Mouse (Mus musculus) kidney, postnatal 0 days (tissue): Measurements from ENCODE around the gene Lrrc4b. TPM values are rescaled to one million over a fixed set of nuclear protein-coding genes. Genes with fewer than 3 reads are reported as not detected.

Experiments used
- ATAC-seq: fragments of 200-750 bp; cut with Nextera tagmentation; replicated peaks from 2 replicates; pipeline ENCODE4 v1.8.0; 2017; ENCODE audit warnings: low read depth, moderate number of reproducible peaks, moderate TSS enrichment, moderate library complexity; ENCODE audit not compliant: low FRiP score
- DNase-seq: peaks from one replicate; pipeline ENCODE4 v3.0.0-alpha.2; 2016; ENCODE audit warnings: low spot score
- H3K27ac ChIP-seq: fragments of 300-500 bp; sonication (generic); 2 replicates; pipeline ENCODE4 v1.5.1; 2014; ENCODE audit warnings: mild to moderate bottlenecking
- H3K27me3 ChIP-seq: fragments of 300-500 bp; sonication (generic); 2 replicates; pipeline ENCODE4 v1.6.1; 2014; ENCODE audit warnings: low read length, mixed read lengths; ENCODE audit not compliant: insufficient read depth
- H3K36me3 ChIP-seq: fragments of 300-500 bp; sonication (generic); 2 replicates; pipeline ENCODE4 v1.6.1; 2014; ENCODE audit warnings: low read length, mixed read lengths; ENCODE audit not compliant: insufficient read depth
- H3K4me1 ChIP-seq: fragments of 300-500 bp; sonication (generic); replicated peaks from 2 replicates; pipeline ENCODE4 v1.6.1; 2014; ENCODE audit warnings: antibody characterized with exemption, low read length, mixed read lengths; ENCODE audit not compliant: insufficient read depth
- H3K4me2 ChIP-seq: fragments of 300-500 bp; sonication (generic); 2 replicates; pipeline ENCODE4 v1.6.1; 2014; ENCODE audit warnings: mild to moderate bottlenecking, low read length, moderate library complexity, mixed read lengths
- H3K4me3 ChIP-seq: fragments of 300-500 bp; sonication (generic); replicated peaks from 2 replicates; pipeline ENCODE4 v1.5.1; 2014; ENCODE audit warnings: low read depth, low read length
- H3K9ac ChIP-seq: fragments of 300-500 bp; sonication (generic); 2 replicates; pipeline ENCODE4 v1.6.1; 2014; ENCODE audit warnings: low read depth, low read length
- H3K9me3 ChIP-seq: fragments of 300-500 bp; sonication (generic); replicated peaks from 2 replicates; pipeline ENCODE4 v1.6.1; 2016; ENCODE audit warnings: low read length, inconsistent platforms, mixed read lengths
- CTCF ChIP-seq: IDR thresholded peaks from 2 replicates; pipeline ENCODE4 v1.5.1; 2016; ENCODE audit warnings: antibody characterized with exemption, low read depth, mild to moderate bottlenecking, moderate library complexity
- WGBS: fragments of 180-500 bp; shearing (Covaris S2); extraction: QIAGEN DNeasy Blood & Tissue Kit; methylation state at CpG from one replicate; pipeline ENCODE4 v1.1.7; 2014; 5-methylcytosine and 5-hydroxymethylcytosine counted together
- polyA plus RNA-seq: library from polyadenylated mRNA; unstranded; fragments of >200 nt; fragmentation: Nextera tagmentation; extraction: Ambion mirVana; gene quantifications from 2 replicates; pipeline ENCODE4 v1.2.1, GENCODE M21; 2015

The Lrrc4b gene
- polyA plus RNA-seq, 1 experiment from 2014 or later: 0.26 TPM

DNA sequence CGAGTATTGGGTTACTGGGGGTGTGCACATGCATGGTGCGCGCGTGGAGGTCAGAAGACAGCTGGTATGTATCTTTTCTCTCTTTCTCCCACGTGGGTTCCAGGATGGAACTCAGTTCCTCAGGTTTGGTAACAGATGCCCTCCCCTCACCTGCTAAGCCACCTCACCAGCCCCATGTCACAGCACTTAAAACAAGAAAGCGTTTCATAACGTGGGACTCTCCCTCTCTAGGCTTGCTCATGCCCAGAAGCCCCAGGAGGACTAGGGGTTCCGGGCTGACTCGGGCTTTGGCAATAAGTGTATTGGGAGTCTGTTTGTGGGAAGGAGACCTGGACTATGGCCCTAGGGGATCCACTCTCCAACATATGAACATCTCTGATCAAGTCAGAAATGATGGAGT, 5.3 kb downstream of the Lrrc4b start:
- DNase-seq (no peak), ATAC-seq (no peak)
- Histone ChIP-seq H3K27ac (no peak overlapping the region), H3K27me3 (peaks cover 14% of the 10 kb centered on the region; the same call in 1 of the 2 replicates), H3K9ac (no peak overlapping the region), H3K9me3 (no peaks in the 10 kb centered on the region), H3K4me2 (no peak overlapping the region), H3K36me3 (no peaks in the 10 kb centered on the region), H3K4me3 (no peak overlapping the region), H3K4me1 (no peaks in the 10 kb centered on the region; the same call in none of the 2 replicates)
- WGBS: 41% methylated on average over 9 of the region's 9 CpGs
- no peak for TF ChIP-seq CTCF

GRCm38 (mm10) chr7:44435796-44436195, 7.0 kb downstream of the Lrrc4b start:
- no peak overlapping the region for H3K9ac ChIP-seq
- H3K4me3 ChIP-seq: no peak overlapping the region
- DNase-seq: no peak
- no peak for TF ChIP-seq CTCF
- no peaks in the 10 kb centered on the region for H3K9me3 ChIP-seq
- peaks cover 16% of the 10 kb centered on the region; the same call in 1 of the 2 replicates for H3K27me3 ChIP-seq
- no peaks in the 10 kb centered on the region for H3K4me1 ChIP-seq
- ATAC-seq: no peak
- no peaks in the 10 kb centered on the region for H3K36me3 ChIP-seq
- 67% methylated on average over 5 of the region's 5 CpGs for WGBS
- no peak overlapping the region for H3K4me2 ChIP-seq
- no peak overlapping the region for H3K27ac ChIP-seq

DNA sequence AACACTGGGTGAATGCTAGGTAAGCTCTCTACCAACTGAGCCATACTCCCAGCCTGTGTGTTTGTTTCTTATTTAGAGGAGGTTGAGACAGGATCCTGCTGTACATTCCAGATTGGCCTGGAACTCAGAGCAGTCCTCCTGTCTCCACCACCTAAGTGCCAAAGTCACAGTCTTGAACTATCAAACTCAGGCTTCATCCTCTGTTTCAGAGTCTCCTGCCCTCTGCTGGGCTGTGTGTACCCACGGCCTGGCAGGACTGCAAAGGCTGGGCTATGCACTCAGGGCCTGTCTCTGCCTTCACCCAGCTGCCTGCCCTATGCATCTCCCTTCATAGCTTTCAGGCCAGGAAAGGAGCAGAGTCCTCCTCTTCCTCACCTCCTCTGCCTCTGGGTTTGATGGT, 7.4 kb downstream of the Lrrc4b start:
- DNase-seq: no peak
- peaks cover 20% of the 10 kb centered on the region; the same call in 1 of the 2 replicates for H3K27me3 ChIP-seq
- peak; percentile 43 for TF ChIP-seq CTCF

GRCm38 (mm10) chr7:44437188-44437587, 8.4 kb downstream of the Lrrc4b start:
- no peak overlapping the region for H3K4me2 ChIP-seq
- H3K27me3 ChIP-seq: peaks cover 25% of the 10 kb centered on the region; the same call in 1 of the 2 replicates
- H3K27ac ChIP-seq: no peak overlapping the region
- ATAC-seq: no peak
- H3K4me3 ChIP-seq: no peak overlapping the region
- TF ChIP-seq CTCF: no peak
- H3K9ac ChIP-seq: no peak overlapping the region
- no peaks in the 10 kb centered on the region for H3K4me1 ChIP-seq
- H3K9me3 ChIP-seq: no peaks in the 10 kb centered on the region
- 74% methylated on average over 1 of the region's 1 CpGs for WGBS
- no peaks in the 10 kb centered on the region for H3K36me3 ChIP-seq
- DNase-seq: no peak

More for the DNA sequence above, 7.4 kb downstream of the Lrrc4b start:
- Histone ChIP-seq H3K9ac (no peak overlapping the region), H3K36me3 (no peaks in the 10 kb centered on the region), H3K4me3 (no peak overlapping the region), H3K4me1 (no peaks in the 10 kb centered on the region), H3K27ac (no peak overlapping the region), H3K9me3 (no peaks in the 10 kb centered on the region), H3K4me2 (no peak overlapping the region)
- WGBS: 10% methylated on average over 1 of the region's 1 CpGs
- no peak for ATAC-seq

DNA sequence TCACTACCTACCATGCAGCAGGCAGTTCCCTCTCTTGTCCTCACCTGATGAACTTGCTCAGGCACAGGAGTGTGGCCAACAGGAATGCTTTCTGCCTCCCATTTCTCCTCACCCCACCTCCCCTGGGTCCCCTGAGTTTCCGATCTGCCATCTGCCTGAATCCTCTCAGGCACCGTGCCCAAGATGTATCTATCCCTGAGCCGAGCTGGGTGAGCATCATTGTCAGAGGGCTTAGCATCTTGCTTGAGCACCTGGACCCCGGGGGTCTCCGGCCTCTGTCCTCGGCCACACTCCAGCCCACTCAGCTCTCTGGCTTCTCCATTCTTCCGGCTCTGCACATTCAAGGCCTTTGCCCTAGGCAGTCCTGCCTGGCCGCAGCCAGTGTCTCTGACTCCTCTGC, 9.1 kb downstream of the Lrrc4b start:
- no peaks in the 10 kb centered on the region for H3K36me3 ChIP-seq
- no peak overlapping the region for H3K4me2 ChIP-seq
- no peak overlapping the region for H3K4me3 ChIP-seq
- H3K9ac ChIP-seq: no peak overlapping the region
- H3K27ac ChIP-seq: no peak overlapping the region
- no peak for TF ChIP-seq CTCF
- H3K27me3 ChIP-seq: peaks cover 28% of the 10 kb centered on the region; the same call in 1 of the 2 replicates
- 61% methylated on average over 8 of the region's 8 CpGs for WGBS
- H3K9me3 ChIP-seq: no peaks in the 10 kb centered on the region
- ATAC-seq (no peak), DNase-seq (no peak)
- H3K4me1 ChIP-seq: no peaks in the 10 kb centered on the region

DNA sequence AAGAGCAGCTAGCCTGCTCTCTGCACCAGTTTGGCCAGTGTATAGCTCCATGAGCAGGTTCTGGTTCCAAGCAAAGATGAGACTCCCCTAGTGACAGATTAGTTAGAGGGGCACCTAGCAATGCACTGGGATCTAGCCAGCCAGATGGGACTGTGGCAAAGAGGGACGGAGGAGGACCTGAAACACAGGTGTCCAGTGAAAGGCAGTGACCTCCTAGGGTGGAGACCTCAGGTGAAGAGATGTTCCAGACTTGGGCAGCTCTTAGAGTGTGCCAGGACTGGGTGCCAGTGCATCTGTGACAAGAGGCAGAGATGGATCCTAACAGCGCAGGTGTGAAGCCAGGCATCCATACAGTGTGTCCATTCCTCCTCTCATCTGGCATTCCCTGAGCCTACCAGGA, 10.9 kb downstream of the Lrrc4b start:
- no peak overlapping the region for H3K9ac ChIP-seq
- no peaks in the 10 kb centered on the region for H3K9me3 ChIP-seq
- H3K36me3 ChIP-seq: no peaks in the 10 kb centered on the region
- no peak for DNase-seq
- H3K4me2 ChIP-seq: no peak overlapping the region
- no peaks in the 10 kb centered on the region for H3K4me1 ChIP-seq
- H3K27me3 ChIP-seq: peaks cover 43% of the 10 kb centered on the region
- ATAC-seq: no peak
- no peak overlapping the region for H3K27ac ChIP-seq
- H3K4me3 ChIP-seq: no peak overlapping the region
- no peak for TF ChIP-seq CTCF
- 66% methylated on average over 2 of the region's 2 CpGs for WGBS

GRCm38 (mm10) chr7:44440479-44440878, 11.7 kb downstream of the Lrrc4b start:
- no peak overlapping the region for H3K27ac ChIP-seq
- H3K4me3 ChIP-seq: no peak overlapping the region
- 90% methylated on average over 1 of the region's 1 CpGs for WGBS
- no peaks in the 10 kb centered on the region for H3K9me3 ChIP-seq
- no peak for DNase-seq
- peaks cover 51% of the 10 kb centered on the region for H3K27me3 ChIP-seq
- ATAC-seq: no peak
- no peaks in the 10 kb centered on the region for H3K36me3 ChIP-seq
- H3K9ac ChIP-seq: no peak overlapping the region
- TF ChIP-seq CTCF: no peak
- no peak overlapping the region for H3K4me2 ChIP-seq
- no peaks in the 10 kb centered on the region for H3K4me1 ChIP-seq
